In genomic region chr14:106265290-106265689, GRCm38 (mm10) we compare ENCODE assay signal across 26 mouse cellular contexts.
"Had no signal": no experiment of that assay in that cellular context is flagged by ENCODE, and none has a peak within 500 bp of the region (broad histone marks: within the 10 kb centered on the region; RNA-seq: fewer than 3 reads in every experiment).

No protein-coding gene starts in this region.

- H3K4me3 ChIP-seq: embryonic facial prominence, embryonic 10.5 days; embryonic facial prominence, embryonic 12.5 days; embryonic facial prominence, embryonic 13.5 days; embryonic facial prominence, embryonic 15.5 days; erythroblast, embryonic 14.5 days; forebrain, embryonic 10.5 days; forebrain, embryonic 12.5 days; forebrain, embryonic 13.5 days; forebrain, embryonic 15.5 days; heart, adult 2 months had no signal

- DNase-seq: cerebellum, adult 8-10 months; cerebellum, adult 9-10 months; cerebellum, adult 9-11 months; cerebellum, postnatal 10 days; cerebellum, postnatal 14 days; cerebellum, postnatal 25 days; cerebellum, postnatal 36 days; embryo, embryonic 11 days; forebrain, postnatal 0 days; gastrocnemius, adult 2 months; gastrocnemius, postnatal 10 days; gastrocnemius, postnatal 14 days; gastrocnemius, postnatal 25 days; heart, adult 11 months; heart, adult 2 months had no signal

- H3K9me3 ChIP-seq: embryonic facial prominence, embryonic 10.5 days; embryonic facial prominence, embryonic 12.5 days; embryonic facial prominence, embryonic 13.5 days; embryonic facial prominence, embryonic 15.5 days; forebrain, embryonic 10.5 days; forebrain, embryonic 12.5 days; forebrain, embryonic 13.5 days; forebrain, embryonic 15.5 days had no signal

- H3K4me2 ChIP-seq: embryonic facial prominence, embryonic 12.5 days; embryonic facial prominence, embryonic 13.5 days; embryonic facial prominence, embryonic 15.5 days; forebrain, embryonic 12.5 days; forebrain, embryonic 13.5 days; forebrain, embryonic 15.5 days had no signal

- H3K9ac ChIP-seq: embryonic facial prominence, embryonic 12.5 days; embryonic facial prominence, embryonic 13.5 days; embryonic facial prominence, embryonic 15.5 days; forebrain, embryonic 12.5 days; forebrain, embryonic 13.5 days; forebrain, embryonic 15.5 days; forebrain, postnatal 0 days had no signal

- H3K27me3 ChIP-seq: embryonic facial prominence, embryonic 12.5 days; embryonic facial prominence, embryonic 13.5 days; embryonic facial prominence, embryonic 15.5 days; forebrain, embryonic 12.5 days; forebrain, embryonic 13.5 days; forebrain, embryonic 15.5 days had no signal

- H3K4me1 ChIP-seq: forebrain, embryonic 10.5 days; forebrain, embryonic 12.5 days; forebrain, embryonic 13.5 days; forebrain, embryonic 15.5 days had no signal

- H3K27ac ChIP-seq: embryonic facial prominence, embryonic 10.5 days; embryonic facial prominence, embryonic 12.5 days; embryonic facial prominence, embryonic 13.5 days; embryonic facial prominence, embryonic 15.5 days; forebrain, embryonic 10.5 days; forebrain, embryonic 12.5 days; forebrain, embryonic 13.5 days; forebrain, embryonic 15.5 days; heart, adult 2 months had no signal

- ATAC-seq: forebrain, embryonic 13.5 days; forebrain, embryonic 14.5 days; forebrain, embryonic 15.5 days; forebrain, embryonic 16.5 days; forebrain, postnatal 0 days had no signal

- H3K36me3 ChIP-seq: embryonic facial prominence, embryonic 10.5 days; embryonic facial prominence, embryonic 12.5 days; embryonic facial prominence, embryonic 13.5 days; embryonic facial prominence, embryonic 15.5 days; forebrain, embryonic 10.5 days; forebrain, embryonic 12.5 days; forebrain, embryonic 15.5 days had no signal
